Mouse (Mus musculus): ENCODE measurements around the gene Pex14.

Pex14 gene

DNA sequence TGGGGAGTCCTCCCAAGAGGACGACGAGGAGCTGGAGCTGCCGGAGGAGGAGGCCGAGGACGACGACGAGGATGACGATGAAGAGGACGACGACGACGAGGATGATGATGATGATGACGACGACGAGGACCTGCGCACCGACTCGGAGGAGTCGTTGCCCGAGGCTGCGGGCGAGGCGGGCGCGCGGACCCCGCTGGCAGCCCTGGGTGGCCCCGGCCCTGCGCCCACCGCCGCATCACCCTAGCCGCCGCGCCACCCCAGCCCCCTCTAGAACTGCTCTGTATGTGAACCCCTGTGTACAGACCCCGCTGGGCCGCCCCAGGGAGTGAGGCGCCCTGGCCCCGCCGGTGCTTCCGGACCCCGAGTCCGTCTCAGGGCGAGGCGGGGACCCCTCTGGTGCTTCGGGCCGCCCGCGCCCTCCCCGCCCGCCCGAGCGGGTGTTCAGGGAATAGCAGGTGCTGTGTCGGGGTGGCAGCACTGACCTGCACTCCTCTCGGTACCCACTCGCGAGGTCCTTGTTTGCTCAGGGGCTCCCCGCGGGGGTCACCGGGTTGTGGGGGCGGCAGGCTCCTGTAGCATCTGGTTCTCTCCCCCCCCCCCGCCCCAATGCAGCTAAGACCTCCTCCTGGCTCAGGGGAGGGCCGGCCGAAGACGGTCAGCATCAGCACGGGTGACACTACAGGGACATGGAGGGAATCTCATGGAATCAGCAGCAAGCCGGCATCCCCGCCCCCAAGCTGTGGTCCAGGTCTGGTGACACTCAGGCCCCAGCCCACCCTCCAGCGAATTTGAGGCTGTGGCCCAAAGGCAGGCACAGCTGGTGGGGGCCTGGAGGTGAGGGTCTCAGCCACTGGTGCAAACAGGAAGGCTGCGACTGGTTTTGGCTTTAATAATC, 147.1 kb downstream of the Pex14 start:
- no peak for DNase-seq (ENCODE audit: low read depth, low spot score)

GRCm38 (mm10) chr4:148951821-148952291, 147.8 kb downstream of the Pex14 start:
- no peak for DNase-seq (ENCODE audit: low read depth, low spot score)

DNA sequence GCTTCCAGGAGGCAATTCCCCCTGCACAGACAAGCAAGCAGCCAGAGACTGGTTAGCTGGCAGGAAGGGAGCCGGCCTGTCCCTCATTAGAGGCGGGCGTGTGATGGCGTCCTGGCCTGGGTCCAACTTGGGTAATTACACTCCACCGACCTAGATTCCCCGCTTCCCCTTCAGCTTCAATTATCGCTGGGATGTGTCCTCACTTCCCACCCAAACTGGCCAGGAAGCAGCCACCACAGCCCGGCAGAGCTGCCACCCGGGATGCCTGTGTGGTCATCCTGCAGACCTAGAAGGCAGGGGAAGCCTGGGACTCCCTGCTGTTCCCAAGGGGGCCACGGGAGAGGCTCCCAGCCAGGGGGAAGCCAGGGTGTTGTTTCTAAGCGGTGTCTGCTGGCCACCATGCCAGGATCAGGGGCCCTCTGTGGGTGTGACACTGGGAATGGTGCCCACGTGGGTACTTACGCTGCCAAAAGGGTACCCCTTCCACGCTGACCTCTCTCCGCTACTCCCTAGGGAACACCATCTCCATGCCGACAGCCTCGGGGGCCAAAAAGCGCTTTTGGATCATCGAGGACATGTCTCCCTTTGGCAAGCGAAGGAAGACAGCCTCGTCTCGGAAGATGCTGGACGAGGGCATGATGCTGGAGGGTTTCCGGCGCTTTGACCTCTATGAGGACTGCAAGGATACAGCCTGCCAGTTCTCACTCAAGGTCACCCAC, 148.6 kb downstream of the Pex14 start:
- DNase-seq (ENCODE audit: low read depth, low spot score), result peak; percentile 62

DNA sequence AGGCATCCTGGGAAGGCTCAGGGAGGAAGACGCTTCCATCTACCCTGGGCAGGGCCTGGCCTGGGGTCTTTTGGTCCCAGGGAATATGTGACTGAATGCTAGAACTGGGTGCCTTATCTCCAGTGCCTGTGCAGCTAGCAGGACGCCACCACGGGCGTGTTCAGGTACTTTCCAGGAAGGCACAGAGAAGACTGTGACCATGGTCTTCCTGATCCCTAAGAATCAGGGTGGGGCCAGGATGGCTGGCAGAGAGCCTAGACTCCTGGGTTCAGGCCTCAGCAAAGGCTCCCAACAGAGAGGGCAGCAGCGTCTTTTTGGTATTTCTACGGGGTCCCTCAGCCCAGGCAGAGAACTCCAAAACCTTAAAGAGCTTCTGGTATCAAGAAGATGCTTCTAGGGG, 149.2 kb downstream of the Pex14 start:
- DNase-seq (ENCODE audit: low read depth, low spot score), result no peak

DNA sequence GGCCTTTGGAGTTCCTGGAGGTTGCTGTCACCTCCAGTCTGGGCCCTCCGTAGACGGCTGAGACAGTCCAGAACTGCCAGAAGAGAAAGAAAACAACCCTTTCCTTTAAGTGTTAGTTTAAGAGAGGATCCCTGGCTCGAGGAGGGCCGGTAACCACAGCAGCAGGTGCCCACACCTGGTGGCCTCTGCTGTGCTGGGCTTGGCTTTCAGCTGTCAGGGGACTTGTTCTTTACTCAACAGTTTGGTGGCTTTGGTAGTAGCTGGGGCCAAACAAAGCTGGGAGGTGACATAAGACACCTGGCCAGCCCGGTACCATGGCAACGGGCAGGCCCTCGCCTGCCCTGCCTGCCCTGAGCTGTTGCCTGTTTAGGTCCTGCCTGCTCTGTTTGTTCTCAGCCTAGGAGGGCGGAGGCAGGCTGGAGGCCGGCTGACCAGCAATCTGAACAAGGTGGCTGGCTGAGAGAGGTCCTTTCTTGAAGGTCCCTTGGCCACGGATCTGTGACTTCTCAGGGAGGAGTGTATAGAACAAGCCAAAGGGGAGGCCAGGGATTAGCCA, 151.8 kb downstream of the Pex14 start:
- DNase-seq (ENCODE audit: low read depth, low spot score), result no peak

GRCm38 (mm10) chr4:148946071-148946470, 153.6 kb downstream of the Pex14 start:
- DNase-seq (ENCODE audit: low read depth, low spot score), result peak; percentile 60

- DNase-seq (ENCODE audit: low read depth, low spot score), result peak; percentile 30
Observed at GRCm38 (mm10) chr4:148945476-148945881, 154.2 kb downstream of the Pex14 start.

GRCm38 (mm10) chr4:148943099-148943498, 156.6 kb downstream of the Pex14 start:
- no peak for DNase-seq (ENCODE audit: low read depth, low spot score)

DNA sequence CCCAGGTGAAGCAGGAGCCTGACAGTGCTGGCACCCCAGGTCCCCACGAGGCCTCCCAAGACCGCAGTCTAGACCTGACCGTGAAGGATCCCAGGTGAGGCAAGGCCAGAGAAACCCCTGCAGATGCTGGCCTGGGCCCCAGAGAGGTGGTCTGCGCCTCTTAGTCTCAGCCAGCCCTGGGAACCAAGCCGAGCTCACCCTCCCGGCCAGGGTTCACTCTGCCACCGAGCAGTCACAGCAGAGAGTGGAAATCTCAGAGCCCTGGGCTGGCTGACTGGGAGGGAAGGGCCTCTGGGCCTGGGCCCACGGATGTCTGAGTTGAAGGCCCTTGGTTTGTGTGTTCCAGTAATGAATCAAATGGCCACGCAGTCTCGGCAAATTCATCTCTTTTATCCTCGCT, 158.4 kb downstream of the Pex14 start:
- no peak for DNase-seq (ENCODE audit: low read depth, low spot score)

DNA sequence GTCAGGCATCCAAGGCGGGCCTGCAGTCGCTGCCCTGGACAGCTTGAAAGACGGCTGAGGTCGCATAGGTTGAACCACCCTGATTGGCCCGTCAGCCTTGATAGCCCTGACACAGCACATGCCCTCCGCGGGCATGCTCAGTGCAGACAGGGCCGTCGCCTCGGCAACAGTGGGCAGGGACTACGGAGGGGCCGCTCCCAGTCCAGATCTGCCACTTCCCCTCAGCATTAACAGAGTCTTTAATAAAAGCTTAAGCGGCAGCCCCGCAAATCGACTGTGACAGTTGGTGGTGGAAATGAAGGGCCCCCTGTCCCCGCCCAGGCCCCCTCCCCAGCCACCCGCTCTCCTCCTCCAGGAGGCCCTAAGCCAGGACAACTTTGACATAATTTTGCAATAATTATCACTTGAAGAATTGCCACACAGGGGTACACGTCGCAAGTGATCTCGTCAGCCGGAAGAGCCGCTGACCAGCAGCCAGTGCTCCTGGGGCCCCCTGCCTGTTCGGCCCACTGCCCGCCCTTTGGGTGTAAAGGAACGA, 158.9 kb downstream of the Pex14 start:
- DNase-seq (ENCODE audit: low read depth, low spot score), result peak; percentile 48

DNA sequence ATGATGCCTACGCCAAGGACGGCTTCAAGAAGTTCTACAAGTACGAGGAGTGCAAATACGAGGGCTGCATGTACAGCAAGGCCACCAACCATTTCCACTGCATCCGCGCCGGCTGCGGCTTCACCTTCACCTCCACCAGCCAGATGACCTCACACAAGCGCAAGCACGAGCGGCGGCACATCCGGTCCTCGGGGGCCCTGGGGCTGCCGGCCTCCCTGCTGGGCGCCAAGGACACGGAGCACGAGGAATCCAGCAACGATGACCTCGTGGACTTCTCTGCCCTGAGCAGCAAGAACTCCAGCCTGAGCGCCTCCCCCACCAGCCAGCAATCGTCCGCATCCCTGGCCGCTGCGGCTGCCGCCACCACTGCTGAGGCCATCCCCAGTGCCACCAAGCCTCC, 161.1 kb downstream of the Pex14 start:
- DNase-seq (ENCODE audit: low read depth, low spot score), result no peak

DNA sequence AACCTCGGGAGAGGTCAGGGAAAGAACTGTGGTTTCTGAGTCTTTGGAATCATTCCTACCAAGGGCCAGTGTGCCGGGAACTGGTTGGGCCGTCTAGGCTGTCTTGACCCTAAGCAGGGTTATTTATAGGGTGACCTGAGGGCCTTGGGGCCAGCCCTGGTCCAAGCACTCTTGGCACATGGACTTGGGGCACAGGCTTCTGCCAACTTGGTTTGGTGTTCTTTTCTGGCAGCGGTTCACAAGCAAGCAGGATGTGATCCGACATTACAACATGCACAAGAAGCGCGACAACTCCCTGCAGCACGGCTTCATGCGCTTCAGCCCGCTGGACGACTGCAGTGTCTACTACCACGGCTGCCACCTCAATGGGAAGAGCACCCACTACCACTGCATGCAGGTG, 162.9 kb downstream of the Pex14 start:
- peak; percentile 93 for DNase-seq (ENCODE audit: low read depth, low spot score)

GRCm38 (mm10) chr4:148936111-148936510, 163.6 kb downstream of the Pex14 start:
- DNase-seq (ENCODE audit: low read depth, low spot score), result no peak

GRCm38 (mm10) chr4:148935211-148935610, 164.5 kb downstream of the Pex14 start:
- DNase-seq (ENCODE audit: low read depth, low spot score), result no peak

DNA sequence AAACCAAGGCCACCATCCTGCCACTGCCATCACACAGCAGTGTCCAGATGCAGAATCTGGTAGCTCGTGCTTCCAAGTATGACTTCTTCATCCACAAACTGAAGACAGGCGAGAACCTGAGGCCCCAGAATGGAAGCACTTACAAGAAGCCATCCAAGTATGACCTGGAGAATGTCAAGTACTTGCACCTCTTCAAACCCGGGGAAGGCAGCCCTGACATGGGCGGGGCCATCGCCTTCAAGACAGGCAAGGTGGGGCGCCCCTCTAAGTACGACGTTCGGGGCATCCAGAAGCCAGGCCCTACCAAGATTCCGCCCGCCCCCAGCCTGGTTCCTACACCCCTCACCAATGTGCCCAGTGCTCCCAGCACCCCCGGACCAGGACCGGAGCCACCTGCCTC, 166.6 kb downstream of the Pex14 start:
- DNase-seq (ENCODE audit: low read depth, low spot score), result no peak

- no peak for DNase-seq (ENCODE audit: low read depth, low spot score)
Observed at GRCm38 (mm10) chr4:148930721-148931229, 168.9 kb downstream of the Pex14 start.

DNA sequence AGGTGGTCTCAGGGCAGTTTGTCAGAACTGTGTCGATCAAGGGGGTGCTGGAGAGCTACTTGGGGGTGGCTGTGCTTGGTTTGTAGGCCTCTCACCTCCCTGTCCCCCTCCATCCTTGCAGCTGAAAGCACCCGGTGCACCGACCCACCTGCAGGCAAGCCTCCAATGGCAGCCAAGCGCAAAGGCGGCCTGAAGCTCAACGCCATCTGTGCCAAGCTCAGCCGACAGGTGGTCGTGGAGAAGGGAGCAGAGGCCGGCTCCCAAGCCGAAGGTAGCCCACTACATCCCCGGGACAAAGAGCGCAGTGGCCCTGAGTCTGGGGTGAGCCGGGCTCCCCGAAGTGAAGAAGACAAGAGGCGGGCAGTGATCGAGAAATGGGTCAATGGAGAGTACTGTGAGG, 170.8 kb downstream of the Pex14 start:
- no peak for DNase-seq (ENCODE audit: low read depth, low spot score)

- no peak for DNase-seq (ENCODE audit: low read depth, low spot score)
Observed at GRCm38 (mm10) chr4:148928316-148928715, 171.4 kb downstream of the Pex14 start.

GRCm38 (mm10) chr4:148926459-148926858, 173.2 kb downstream of the Pex14 start:
- DNase-seq (ENCODE audit: low read depth, low spot score), result no peak

DNA sequence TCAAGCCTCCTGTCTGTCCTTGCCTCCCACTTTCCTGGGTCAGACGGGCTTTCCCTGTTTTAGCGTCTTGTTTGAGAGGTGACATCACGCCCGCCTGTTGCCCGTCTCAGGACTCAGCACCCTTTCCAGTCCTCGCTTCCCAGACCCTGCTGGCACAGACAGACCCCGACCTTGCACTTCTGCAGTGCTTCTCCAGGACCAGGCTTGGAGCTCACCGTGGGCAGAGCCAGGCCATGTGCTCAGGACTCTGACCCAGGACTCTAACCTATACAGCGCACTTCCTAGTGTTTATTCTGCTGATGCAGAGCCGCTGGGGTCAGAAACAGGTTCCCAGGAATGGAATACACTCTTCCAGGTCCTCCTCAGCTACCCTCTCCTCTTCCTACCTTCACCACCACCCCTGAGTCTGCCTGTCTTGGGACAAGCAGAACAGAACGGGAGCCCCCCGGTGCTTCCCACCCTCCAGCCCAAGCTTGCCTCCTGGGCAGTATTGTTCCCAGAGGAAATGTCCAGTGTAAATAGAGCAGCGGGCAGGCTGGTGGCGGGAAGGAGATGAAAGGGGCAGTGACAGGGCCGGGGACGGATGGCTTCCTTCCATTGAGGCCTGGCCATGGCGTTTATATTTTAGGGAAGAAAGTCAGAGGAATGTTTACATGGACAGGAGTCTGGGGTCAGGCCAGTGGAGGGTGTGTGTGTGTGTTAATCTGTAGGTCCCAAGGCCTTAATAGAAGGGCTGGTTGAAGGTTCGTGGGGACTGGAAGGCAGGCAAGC, 173.9 kb downstream of the Pex14 start:
- no peak for DNase-seq (ENCODE audit: low read depth, low spot score)

DNA sequence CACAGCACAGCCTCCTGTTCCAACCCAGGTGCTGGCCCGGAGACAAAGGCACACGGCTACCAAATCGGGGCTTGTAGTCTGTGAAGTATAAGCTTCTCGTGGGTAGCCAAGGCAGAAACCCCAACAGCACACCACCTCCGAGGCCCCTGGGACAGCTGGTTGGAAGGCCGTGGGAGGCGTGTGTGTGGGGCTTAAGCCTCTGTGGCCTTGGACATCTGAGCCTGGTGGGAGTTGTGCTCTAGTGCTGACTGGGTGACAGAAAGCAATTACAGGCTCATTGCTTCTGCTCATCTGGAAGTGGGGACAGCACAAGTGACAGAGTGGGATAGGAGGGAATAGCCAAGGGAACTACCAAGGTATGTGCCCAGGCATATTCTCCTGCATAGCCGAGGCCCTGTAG, 175.7 kb downstream of the Pex14 start:
- no peak for DNase-seq (ENCODE audit: low read depth, low spot score)
